Comparison of ENCODE assay signal across 8 mouse cellular contexts in the genomic region with DNA sequence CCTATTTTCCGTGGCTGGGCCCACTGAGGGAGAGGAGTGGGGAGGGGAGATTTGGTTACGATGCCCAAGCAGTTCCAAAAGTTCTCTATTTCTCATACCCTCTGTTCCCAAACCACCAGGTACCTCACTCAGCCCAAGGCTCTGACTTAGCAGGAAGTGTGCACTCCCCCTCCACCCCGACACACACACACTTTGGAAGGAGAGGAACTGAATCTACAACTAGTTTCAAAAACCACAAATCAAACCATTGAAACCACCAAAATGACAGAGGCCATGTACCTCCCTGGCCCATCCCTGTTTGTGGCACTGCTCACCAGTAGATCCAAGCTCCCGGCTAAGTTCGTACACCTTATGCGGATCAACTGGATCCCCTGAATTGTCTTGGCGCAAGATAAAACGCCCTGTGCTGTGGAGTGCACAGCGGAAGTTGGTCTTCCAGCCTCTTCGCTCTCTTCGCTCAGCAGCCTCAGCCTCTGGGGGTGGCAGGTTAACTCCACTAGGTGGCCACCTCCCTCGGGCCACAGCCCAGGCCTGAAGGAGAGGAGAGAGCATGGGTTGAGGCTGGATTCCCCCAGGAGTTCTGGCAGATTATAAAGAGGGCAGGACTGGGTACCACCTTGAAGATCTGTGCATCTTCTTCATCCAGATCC. TPM values are rescaled to one million over a fixed set of nuclear protein-coding genes. Genes with fewer than 3 reads are reported as not detected.
DNase-seq lines count a peak whose midpoint lies in the region; ATAC-seq and TF ChIP-seq lines count a peak whose summit lies in the region.

No protein-coding gene starts in this region.

- peak overlapping the region; percentile 87; the same call in 1 of the 2 replicates for H3K4me2 ChIP-seq in intestine, embryonic 14.5 days (ENCODE audit: low read length)
- H3K4me2 ChIP-seq in neural tube, embryonic 15.5 days, result peak overlapping the region; percentile 57; the same call in 1 of the 2 replicates

- H3K27me3 ChIP-seq in G1E (ENCODE audit: insufficient read depth, low read length), result peaks cover 13% of the 10 kb centered on the region; the same call in 1 of the 2 replicates
- H3K27me3 ChIP-seq in intestine, embryonic 14.5 days (replicated peaks; ENCODE audit: control insufficient read depth, insufficient read depth, low read length), result no peaks in the 10 kb centered on the region
- no peaks in the 10 kb centered on the region for H3K27me3 ChIP-seq in neural tube, embryonic 15.5 days (replicated peaks)

- H3K36me3 ChIP-seq in G1E (replicated peaks), result peaks cover 57% of the 10 kb centered on the region
- peaks cover 47% of the 10 kb centered on the region for H3K36me3 ChIP-seq in intestine, embryonic 14.5 days (ENCODE audit: control insufficient read depth, insufficient read depth, low read length)
- H3K36me3 ChIP-seq in neural tube, embryonic 15.5 days, result peaks cover 41% of the 10 kb centered on the region

- H3K9ac ChIP-seq in intestine, embryonic 14.5 days (ENCODE audit: low read length), result no peak overlapping the region
- H3K9ac ChIP-seq in neural tube, embryonic 15.5 days (replicated peaks), result no peak overlapping the region

- no peak for TF ChIP-seq POLR2A in lung, adult 2 months (IDR thresholded peaks at IDR 0.05; ENCODE audit: borderline replicate concordance, extremely low read depth, low read depth, low read length)

- WGBS in intestine, embryonic 14.5 days, result 29% methylated on average over 12 of the region's 12 CpGs
- 21% methylated on average over 12 of the region's 12 CpGs for WGBS in lung, adult 2 months
- WGBS in neural tube, embryonic 15.5 days, result 42% methylated on average over 12 of the region's 12 CpGs

- no peak overlapping the region for H3K27ac ChIP-seq in intestine, embryonic 14.5 days (ENCODE audit: low read depth)
- no peak overlapping the region for H3K27ac ChIP-seq in neural tube, embryonic 15.5 days (replicated peaks)

- peak; percentile 40 to 45 for DNase-seq in adrenal gland, adult 18-20 months (ENCODE audit: low spot score in 2 of 2)
- DNase-seq in adrenal gland, postnatal 4 days (ENCODE audit: low spot score in 2 of 2), result no peak
- no peak for DNase-seq in G1E (ENCODE audit: low spot score)
- peak; percentile 66 for DNase-seq in intestine, embryonic 14.5 days (ENCODE audit: low spot score)
- DNase-seq in lung, adult 2 months, result peak; percentile 25
- DNase-seq in layer of hippocampus, adult 8-10 months (ENCODE audit: low spot score in 2 of 2), result no peak

- ATAC-seq in G1E (ENCODE audit: extremely low read depth, insufficient number of reproducible peaks, low FRiP score, poor library complexity, severe bottlenecking), result no peak
- ATAC-seq in erythroblast, adult 5-6 weeks (replicated peaks; ENCODE audit: low FRiP score, poor library complexity, severe bottlenecking), result peak; percentile 66
- ATAC-seq in intestine, embryonic 14.5 days (replicated peaks; ENCODE audit: low FRiP score, low TSS enrichment, low read depth), result peak; percentile 47
- ATAC-seq in neural tube, embryonic 15.5 days (ENCODE audit: low FRiP score), result no peak

- no peaks in the 10 kb centered on the region for H3K9me3 ChIP-seq in G1E (replicated peaks)
- H3K9me3 ChIP-seq in intestine, embryonic 14.5 days (ENCODE audit: control insufficient read depth, low read length), result no peaks in the 10 kb centered on the region
- no peaks in the 10 kb centered on the region for H3K9me3 ChIP-seq in neural tube, embryonic 15.5 days (replicated peaks)

- no peak for TF ChIP-seq CTCF in G1E (IDR thresholded peaks at IDR 0.05; ENCODE audit: low read depth, low read length)
- peak; percentile 46 for TF ChIP-seq CTCF in lung, adult 2 months (IDR thresholded peaks at IDR 0.05; ENCODE audit: insufficient read depth, low read length)

- peak overlapping the region; percentile 76; the same call in 1 of the 2 replicates for H3K4me3 ChIP-seq in G1E (ENCODE audit: low read depth, low read length)
- no peak overlapping the region for H3K4me3 ChIP-seq in intestine, embryonic 14.5 days (ENCODE audit: low read depth, low read length)
- peak overlapping the region; percentile 23 for H3K4me3 ChIP-seq in lung, adult 2 months (replicated peaks; ENCODE audit: extremely low read depth, low read depth, low read length)
- no peak overlapping the region for H3K4me3 ChIP-seq in neural tube, embryonic 15.5 days (replicated peaks)

- H3K4me1 ChIP-seq in G1E (ENCODE audit: insufficient read depth, low read depth, low read length), result peaks cover 48% of the 10 kb centered on the region
- H3K4me1 ChIP-seq in intestine, embryonic 14.5 days (replicated peaks; ENCODE audit: control insufficient read depth, insufficient read depth, low read length), result peaks cover 9% of the 10 kb centered on the region; the same call in 1 of the 2 replicates
- peaks cover 8% of the 10 kb centered on the region for H3K4me1 ChIP-seq in lung, adult 2 months (ENCODE audit: control insufficient read depth, insufficient read depth, low read length)
- H3K4me1 ChIP-seq in neural tube, embryonic 15.5 days, result peaks cover 15% of the 10 kb centered on the region

RNA-seq across cellular contexts. Expression of gene Irf7, which starts 1.4 kb away (rescaled TPM):
- total RNA-seq in adrenal gland, adult 18-20 months (2021), result 1 to 10 TPM; 7.9 to 8.4 TPM
- 1 to 10 TPM; 7.3 to 7.5 TPM for total RNA-seq in adrenal gland, postnatal 4 days (2021)
- total RNA-seq in G1E (2014; fragmentation: Nextera tagmentation) (1.6 and 2.5 TPM in 2 replicates), G1E (2017) (6.2 and 6.8 TPM in 2 replicates)
- polyA plus RNA-seq in G1E (2012), result 12.9 and 17.6 TPM in 2 replicates
- 49.5 and 73.8 TPM in 2 replicates for total RNA-seq in erythroblast, adult 5-6 weeks (2015; ENCODE audit: low replicate concordance)
- total RNA-seq in erythroblast, adult 5-6 weeks (2017; ENCODE audit: low replicate concordance), result 78.0 and 88.9 TPM in 2 replicates
- polyA plus RNA-seq in intestine, embryonic 14.5 days (2014; fragmentation: Nextera tagmentation; extraction: Ambion mirVana), result 2.7 and 3.1 TPM in 2 replicates
- polyA plus RNA-seq in lung, adult 2 months (2012; rRNA removed), result 48.8 and 49.7 TPM in 2 replicates
- 2.6 and 7.8 TPM in 2 replicates for polyA plus RNA-seq in neural tube, embryonic 15.5 days (2015; fragmentation: Nextera tagmentation; extraction: Ambion mirVana)
- total RNA-seq in layer of hippocampus, adult 8-10 months (2022), result 1 to 10 TPM in 2 of 4 experiments, under 1 TPM in 2; 0.85 to 3.8 (median 2.0) TPM

RNA-seq across cellular contexts. Expression of gene Cdhr5, which starts 11.7 kb away (rescaled TPM):
- total RNA-seq in adrenal gland, adult 18-20 months (2021), result 1 to 10 TPM; 1.6 to 9.5 TPM
- total RNA-seq in adrenal gland, postnatal 4 days (2021), result 10 to 100 TPM in 1 of 2 experiments, 1 to 10 TPM in 1; 9.4 to 15.5 TPM
- total RNA-seq in G1E (2014; fragmentation: Nextera tagmentation), result not detected in 2 replicates
- 0.05 TPM in 1 of 2 replicates, not detected in the other for total RNA-seq in G1E (2017)
- not detected in 2 replicates for polyA plus RNA-seq in G1E (2012)
- not detected in 2 replicates for total RNA-seq in erythroblast, adult 5-6 weeks (2015; ENCODE audit: low replicate concordance)
- not detected in 2 replicates for total RNA-seq in erythroblast, adult 5-6 weeks (2017; ENCODE audit: low replicate concordance)
- 31.9 and 36.8 TPM in 2 replicates for polyA plus RNA-seq in intestine, embryonic 14.5 days (2014; fragmentation: Nextera tagmentation; extraction: Ambion mirVana)
- polyA plus RNA-seq in lung, adult 2 months (2012; rRNA removed), result 0.11 and 1.5 TPM in 2 replicates
- 4.2 TPM in 1 of 2 replicates, not detected in the other for polyA plus RNA-seq in neural tube, embryonic 15.5 days (2015; fragmentation: Nextera tagmentation; extraction: Ambion mirVana)
- not detected for total RNA-seq in layer of hippocampus, adult 8-10 months (2022)

RNA-seq across cellular contexts. Expression of gene Sct, which starts 14.0 kb away (rescaled TPM):
- total RNA-seq in adrenal gland, adult 18-20 months (2021), result not detected
- total RNA-seq in adrenal gland, postnatal 4 days (2021), result 10 to 100 TPM in 1 of 2 experiments, 1 to 10 TPM in 1; 9.0 to 12.9 TPM
- not detected in 2 replicates for total RNA-seq in G1E (2014; fragmentation: Nextera tagmentation)
- total RNA-seq in G1E (2017), result not detected in 2 replicates
- not detected in 2 replicates for polyA plus RNA-seq in G1E (2012)
- not detected in 2 replicates for total RNA-seq in erythroblast, adult 5-6 weeks (2015; ENCODE audit: low replicate concordance)
- not detected in 2 replicates for total RNA-seq in erythroblast, adult 5-6 weeks (2017; ENCODE audit: low replicate concordance)
- 136 and 201 TPM in 2 replicates for polyA plus RNA-seq in intestine, embryonic 14.5 days (2014; fragmentation: Nextera tagmentation; extraction: Ambion mirVana)
- polyA plus RNA-seq in lung, adult 2 months (2012; rRNA removed), result not detected in 2 replicates
- 5.4 and 11.0 TPM in 2 replicates for polyA plus RNA-seq in neural tube, embryonic 15.5 days (2015; fragmentation: Nextera tagmentation; extraction: Ambion mirVana)
- not detected for total RNA-seq in layer of hippocampus, adult 8-10 months (2022)

RNA-seq across cellular contexts. Expression of gene Drd4, which starts 26.9 kb away (rescaled TPM):
- under 1 TPM; 0.19 to 0.27 TPM for total RNA-seq in adrenal gland, adult 18-20 months (2021)
- total RNA-seq in adrenal gland, postnatal 4 days (2021), result under 1 TPM; 0.34 to 0.36 TPM
- total RNA-seq in G1E (2014; fragmentation: Nextera tagmentation) (not detected in 2 replicates), G1E (2017) (0.38 TPM in 1 of 2 replicates, not detected in the other)
- not detected in 2 replicates for polyA plus RNA-seq in G1E (2012)
- not detected in 2 replicates for total RNA-seq in erythroblast, adult 5-6 weeks (2015; ENCODE audit: low replicate concordance)
- not detected in 2 replicates for total RNA-seq in erythroblast, adult 5-6 weeks (2017; ENCODE audit: low replicate concordance)
- 0.39 and 0.93 TPM in 2 replicates for polyA plus RNA-seq in intestine, embryonic 14.5 days (2014; fragmentation: Nextera tagmentation; extraction: Ambion mirVana)
- not detected in 2 replicates for polyA plus RNA-seq in lung, adult 2 months (2012; rRNA removed)
- 0.87 and 1.3 TPM in 2 replicates for polyA plus RNA-seq in neural tube, embryonic 15.5 days (2015; fragmentation: Nextera tagmentation; extraction: Ambion mirVana)
- under 1 TPM in 1 of 4 experiments, not detected in 3; 0.27 TPM for total RNA-seq in layer of hippocampus, adult 8-10 months (2022)

RNA-seq across cellular contexts. Expression of gene Phrf1, which starts 36.3 kb away (rescaled TPM):
- 10 to 100 TPM; 75.8 to 76.0 TPM for total RNA-seq in adrenal gland, adult 18-20 months (2021)
- 10 to 100 TPM; 77.1 to 91.9 TPM for total RNA-seq in adrenal gland, postnatal 4 days (2021)
- total RNA-seq in G1E (2014; fragmentation: Nextera tagmentation) (73.1 and 77.4 TPM in 2 replicates), G1E (2017) (45.1 and 61.4 TPM in 2 replicates)
- 159 and 173 TPM in 2 replicates for polyA plus RNA-seq in G1E (2012)
- 24.9 and 30.0 TPM in 2 replicates for total RNA-seq in erythroblast, adult 5-6 weeks (2015; ENCODE audit: low replicate concordance)
- 25.5 and 32.8 TPM in 2 replicates for total RNA-seq in erythroblast, adult 5-6 weeks (2017; ENCODE audit: low replicate concordance)
- polyA plus RNA-seq in intestine, embryonic 14.5 days (2014; fragmentation: Nextera tagmentation; extraction: Ambion mirVana), result 73.3 and 80.7 TPM in 2 replicates
- polyA plus RNA-seq in lung, adult 2 months (2012; rRNA removed), result 18.9 and 22.5 TPM in 2 replicates
- 54.9 and 60.2 TPM in 2 replicates for polyA plus RNA-seq in neural tube, embryonic 15.5 days (2015; fragmentation: Nextera tagmentation; extraction: Ambion mirVana)
- 10 to 100 TPM; 68.4 to 95.2 (median 79.3) TPM for total RNA-seq in layer of hippocampus, adult 8-10 months (2022)

Comparison
In these comparisons a context has a peak if more than half of its experiments do, and no peak if none do; other contexts are left out.
1. DNase-seq: peak in adrenal gland, adult 18-20 months (2 of 2), intestine, embryonic 14.5 days (single experiment) and lung, adult 2 months (single experiment); none in adrenal gland, postnatal 4 days (0 of 2), G1E (single experiment) and layer of hippocampus, adult 8-10 months (0 of 2).
2. RNA of gene Sct, which starts 14.0 kb away (total RNA-seq): 9.0 to 12.9 TPM in adrenal gland, postnatal 4 days; not detected in adrenal gland, adult 18-20 months, not detected in G1E, not detected in erythroblast, adult 5-6 weeks and not detected in layer of hippocampus, adult 8-10 months; every median in the first group is over 4 times any median in the second.
3. ATAC-seq: peak in erythroblast, adult 5-6 weeks (single experiment) and intestine, embryonic 14.5 days (single experiment); none in G1E (single experiment) and neural tube, embryonic 15.5 days (single experiment).
4. H3K4me3 ChIP-seq: peak in G1E (single experiment) and lung, adult 2 months (single experiment); none in intestine, embryonic 14.5 days (single experiment) and neural tube, embryonic 15.5 days (single experiment).
5. RNA of gene Irf7, which starts 1.4 kb away (total RNA-seq): 49.5 to 88.9 TPM in erythroblast, adult 5-6 weeks; 7.9 to 8.4 TPM in adrenal gland, adult 18-20 months, 7.3 to 7.5 TPM in adrenal gland, postnatal 4 days, 1.6 to 6.8 TPM in G1E and 0.85 to 3.8 TPM in layer of hippocampus, adult 8-10 months; every median in the first group is over 4 times any median in the second.